ENCODE assay signal across 8 mouse cellular contexts in the genomic region with DNA sequence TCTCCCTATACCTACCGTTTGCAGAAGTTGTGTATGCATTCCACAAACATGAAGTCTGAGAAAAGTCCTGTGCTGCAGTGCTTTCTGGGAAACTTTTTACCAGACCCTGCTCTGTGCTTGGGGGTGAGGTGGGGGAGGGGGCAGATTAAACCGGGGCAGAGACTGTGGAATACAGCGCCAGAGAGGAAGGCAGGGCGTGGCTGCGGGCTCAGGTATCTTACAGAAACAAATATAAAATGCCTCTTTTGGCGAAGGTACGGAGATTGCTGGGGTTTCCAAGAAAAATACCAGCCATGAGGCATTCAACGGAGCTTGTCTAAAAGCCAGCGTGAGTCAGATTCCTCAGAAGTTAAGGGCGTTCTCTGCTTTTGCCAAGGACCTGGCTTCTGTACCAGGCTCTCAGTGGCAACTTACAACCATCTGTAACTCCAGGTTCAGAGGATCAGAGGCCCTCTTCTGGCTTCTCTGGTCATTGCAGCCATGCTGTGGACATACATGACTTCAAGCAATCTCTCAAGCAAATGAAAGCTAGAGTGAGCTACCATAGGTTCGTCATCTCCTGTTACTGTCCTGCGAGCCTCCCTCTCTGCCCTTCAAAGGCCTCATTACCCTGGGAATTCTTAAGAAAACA. TPM values are rescaled to one million over a fixed set of nuclear protein-coding genes. Genes with fewer than 3 reads are reported as not detected.
A peak's percentile ranks its signal among the peaks of the same experiment; 100 is the strongest.
DNase-seq lines count a peak whose midpoint lies in the region; ATAC-seq lines count a peak whose summit lies in the region.

No protein-coding gene starts in this region.

- WGBS in heart, embryonic 12.5 days = 71% methylated on average over 12 of the region's 12 CpGs
- WGBS in limb, embryonic 13.5 days = 68% methylated on average over 12 of the region's 12 CpGs

- peaks cover 29% of the 10 kb centered on the region for H3K4me1 ChIP-seq in heart, embryonic 12.5 days (replicated peaks)
- H3K4me1 ChIP-seq in limb, embryonic 13.5 days = peaks cover 37% of the 10 kb centered on the region

- H3K27me3 ChIP-seq in heart, embryonic 12.5 days (replicated peaks) = no peaks in the 10 kb centered on the region
- 0 out of 2 replicates have a peak, but pooled peaks cover 15% of the 10 kb centered on the region for H3K27me3 ChIP-seq in limb, embryonic 13.5 days

- H3K36me3 ChIP-seq in heart, embryonic 12.5 days = no peaks in the 10 kb centered on the region
- H3K36me3 ChIP-seq in limb, embryonic 13.5 days = no peaks in the 10 kb centered on the region

- no peak for ATAC-seq in heart, embryonic 12.5 days (ENCODE audit: insufficient number of reproducible peaks, low FRiP score)
- no peak for ATAC-seq in limb, embryonic 13.5 days (ENCODE audit: low FRiP score, low read depth)

- no peaks in the 10 kb centered on the region; the same call in 1 of the 2 replicates for H3K9me3 ChIP-seq in heart, embryonic 12.5 days (replicated peaks)
- 0 out of 2 replicates have a peak, but pooled peaks cover 3% of the 10 kb centered on the region for H3K9me3 ChIP-seq in limb, embryonic 13.5 days

- peak; percentile 51 for DNase-seq in cerebellum, adult 11-12 months
- DNase-seq in cerebellum, adult 8-10 months = no peak
- peak; percentile 50 to 73 for DNase-seq in spleen, postnatal 4 days (ENCODE audit: low spot score in 2 of 2)
- no peak for DNase-seq in spleen, adult 12 weeks (ENCODE audit: low spot score)
- DNase-seq in retina, postnatal 1 day = peak; percentile 55
- no peak for DNase-seq in urinary bladder, postnatal 10 days (ENCODE audit: low spot score)

- H3K4me3 ChIP-seq in heart, embryonic 12.5 days = no peak overlapping the region
- peak overlapping the region; percentile 65; the same call in 1 of the 2 replicates for H3K4me3 ChIP-seq in limb, embryonic 13.5 days

- H3K9ac ChIP-seq in heart, embryonic 12.5 days = no peak overlapping the region
- H3K9ac ChIP-seq in limb, embryonic 13.5 days = no peak overlapping the region

- no peak overlapping the region for H3K27ac ChIP-seq in heart, embryonic 12.5 days (ENCODE audit: poor library complexity, severe bottlenecking)
- no peak overlapping the region for H3K27ac ChIP-seq in limb, embryonic 13.5 days

- H3K4me2 ChIP-seq in heart, embryonic 12.5 days = peak overlapping the region; percentile 86
- peak overlapping the region; percentile 94 for H3K4me2 ChIP-seq in limb, embryonic 13.5 days (replicated peaks)

RNA-seq across cellular contexts. Expression of a gene that starts 1.3 kb away (rescaled TPM):
- polyA plus RNA-seq in heart, embryonic 12.5 days (2016; fragmentation: Nextera tagmentation; extraction: Ambion mirVana) = 32.8 and 36.0 TPM in 2 replicates
- 12.9 and 17.2 TPM in 2 replicates for polyA plus RNA-seq in limb, embryonic 13.5 days (2015; fragmentation: Nextera tagmentation; extraction: Ambion mirVana)

Comparison
In these comparisons a context has a peak if more than half of its experiments do, and no peak if none do; other contexts are left out.
1. DNase-seq: peak in cerebellum, adult 11-12 months (single experiment), spleen, postnatal 4 days (2 of 2) and retina, postnatal 1 day (single experiment); none in cerebellum, adult 8-10 months (single experiment), spleen, adult 12 weeks (single experiment) and urinary bladder, postnatal 10 days (single experiment).